Mouse (Mus musculus): ENCODE measurements at regions not wholly inside any gene's neighbourhood (a gene's known extent, or its start where the extent isn't known, plus 50 kb on each side); places are given as distances from the start of the nearest gene placed in this dataset.
A peak's percentile ranks its signal among the peaks of the same experiment; 100 is the strongest.

- DNase-seq (ENCODE audit: low read depth, low spot score), result no peak
Measured at GRCm38 (mm10) chr2:149467801-149468200, 62.9 kb downstream of the Cst10 start.

GRCm38 (mm10) chr2:149472411-149472810 is 67.6 kb downstream of the Cst10 start:
- DNase-seq (ENCODE audit: low read depth, low spot score), result no peak

- DNase-seq (ENCODE audit: low read depth, low spot score), result no peak
Measured at GRCm38 (mm10) chr2:149493280-149493988, 88.6 kb downstream of the Cst10 start.

GRCm38 (mm10) chr2:149512870-149513269 is 108.0 kb downstream of the Cst10 start:
- no peak for DNase-seq (ENCODE audit: low read depth, low spot score)

- no peak for DNase-seq (ENCODE audit: low read depth, low spot score)
Measured at GRCm38 (mm10) chr2:149524424-149524823, 119.6 kb downstream of the Cst10 start.

- DNase-seq (ENCODE audit: low read depth, low spot score), result no peak
Measured at GRCm38 (mm10) chr2:149542837-149543236, 138.0 kb downstream of the Cst10 start.

- DNase-seq (ENCODE audit: low read depth, low spot score), result no peak
Measured at GRCm38 (mm10) chr2:149545708-149546107, 140.9 kb downstream of the Cst10 start.

GRCm38 (mm10) chr2:149546639-149547200 is 141.9 kb downstream of the Cst10 start:
- DNase-seq (ENCODE audit: low read depth, low spot score), result no peak

- DNase-seq (ENCODE audit: low read depth, low spot score), result no peak
Measured at GRCm38 (mm10) chr2:149555209-149555608, 150.4 kb downstream of the Cst10 start.

GRCm38 (mm10) chr2:149573773-149574172 is 168.9 kb downstream of the Cst10 start:
- DNase-seq (ENCODE audit: low read depth, low spot score), result no peak

GRCm38 (mm10) chr2:149602581-149602980 is 197.7 kb downstream of the Cst10 start:
- DNase-seq (ENCODE audit: low read depth, low spot score), result no peak

- no peak for DNase-seq (ENCODE audit: low read depth, low spot score)
Measured at GRCm38 (mm10) chr2:149613381-149613780, 208.5 kb downstream of the Cst10 start.

GRCm38 (mm10) chr2:149614078-149614939 is 209.5 kb downstream of the Cst10 start:
- DNase-seq (ENCODE audit: low read depth, low spot score), result no peak

- no peak for DNase-seq (ENCODE audit: low read depth, low spot score)
Measured at GRCm38 (mm10) chr2:149625626-149626025, 203.4 kb upstream of the Syndig1 start.

GRCm38 (mm10) chr2:149641207-149641606 is 187.8 kb upstream of the Syndig1 start:
- no peak for DNase-seq (ENCODE audit: low read depth, low spot score)

- no peak for DNase-seq (ENCODE audit: low read depth, low spot score)
Measured at GRCm38 (mm10) chr2:149651829-149652228, 177.2 kb upstream of the Syndig1 start.

GRCm38 (mm10) chr2:149661086-149661485 is 167.9 kb upstream of the Syndig1 start:
- DNase-seq (ENCODE audit: low read depth, low spot score), result no peak

- DNase-seq (ENCODE audit: low read depth, low spot score), result no peak
Measured at GRCm38 (mm10) chr2:149664377-149664776, 164.6 kb upstream of the Syndig1 start.

GRCm38 (mm10) chr2:149666412-149666811 is 162.6 kb upstream of the Syndig1 start:
- peak; percentile 68 for DNase-seq (ENCODE audit: low read depth, low spot score)

- DNase-seq (ENCODE audit: low read depth, low spot score), result no peak
Measured at GRCm38 (mm10) chr2:149671870-149672269, 157.1 kb upstream of the Syndig1 start.

- no peak for DNase-seq (ENCODE audit: low read depth, low spot score)
Measured at GRCm38 (mm10) chr2:149679822-149680459, 149.1 kb upstream of the Syndig1 start.

GRCm38 (mm10) chr2:149722342-149722741 is 106.7 kb upstream of the Syndig1 start:
- DNase-seq (ENCODE audit: low read depth, low spot score), result no peak
